Mouse (Mus musculus) kidney, embryonic 16.5 days (tissue): ENCODE measurements around the gene Gm10031. TPM values are rescaled to one million over a fixed set of nuclear protein-coding genes. Genes with fewer than 3 reads are reported as not detected.

Experiments
- ATAC-seq: fragments of 200-750 bp; cut with Nextera tagmentation; 2 replicates; pipeline ENCODE4 v1.8.0; 2017; ENCODE audit warnings: moderate TSS enrichment; ENCODE audit not compliant: low FRiP score, low TSS enrichment
- H3K27ac ChIP-seq: fragments of 300-500 bp; sonication (generic); 2 replicates; pipeline ENCODE4 v1.5.1; 2014; ENCODE audit warnings: low read length
- H3K27me3 ChIP-seq: fragments of 300-500 bp; sonication (generic); 2 replicates; pipeline ENCODE4 v1.6.1; 2014; ENCODE audit warnings: low read length, control low read depth, mixed read lengths; ENCODE audit not compliant: insufficient read depth
- H3K36me3 ChIP-seq: fragments of 300-500 bp; sonication (generic); 2 replicates; pipeline ENCODE4 v1.6.1; 2014; ENCODE audit warnings: low read length, control low read depth, mixed read lengths; ENCODE audit not compliant: insufficient read depth
- H3K4me1 ChIP-seq: fragments of 300-500 bp; sonication (generic); 2 replicates; pipeline ENCODE4 v1.6.1; 2014; ENCODE audit warnings: low read length, control low read depth, mixed read lengths; ENCODE audit not compliant: insufficient read depth
- H3K4me2 ChIP-seq: fragments of 300-500 bp; sonication (generic); replicated peaks from 2 replicates; pipeline ENCODE4 v1.6.1; 2014; ENCODE audit warnings: low read depth, low read length
- H3K4me3 ChIP-seq: fragments of 300-500 bp; sonication (generic); 2 replicates; pipeline ENCODE4 v1.5.1; 2014; ENCODE audit warnings: mild to moderate bottlenecking, low read length
- H3K9ac ChIP-seq: fragments of 300-500 bp; sonication (generic); replicated peaks from 2 replicates; pipeline ENCODE4 v1.6.1; 2014; ENCODE audit warnings: low read length
- H3K9me3 ChIP-seq: fragments of 300-500 bp; sonication (generic); 2 replicates; pipeline ENCODE4 v1.6.1; 2016; ENCODE audit warnings: low read length, control low read depth
- WGBS: fragments of 180-500 bp; shearing (Covaris S2); extraction: QIAGEN DNeasy Blood & Tissue Kit; methylation state at CpG from one replicate; pipeline ENCODE4 v1.1.7; 2014; 5-methylcytosine and 5-hydroxymethylcytosine counted together
- polyA plus RNA-seq: library from polyadenylated mRNA; unstranded; fragments of >200 nt; fragmentation: Nextera tagmentation; extraction: Ambion mirVana; gene quantifications from 2 replicates; pipeline ENCODE4 v1.2.1, GENCODE M21; 2015

The Gm10031 gene
- polyA plus RNA-seq, 1 experiment from 2014 or later: 0.35 TPM

DNA sequence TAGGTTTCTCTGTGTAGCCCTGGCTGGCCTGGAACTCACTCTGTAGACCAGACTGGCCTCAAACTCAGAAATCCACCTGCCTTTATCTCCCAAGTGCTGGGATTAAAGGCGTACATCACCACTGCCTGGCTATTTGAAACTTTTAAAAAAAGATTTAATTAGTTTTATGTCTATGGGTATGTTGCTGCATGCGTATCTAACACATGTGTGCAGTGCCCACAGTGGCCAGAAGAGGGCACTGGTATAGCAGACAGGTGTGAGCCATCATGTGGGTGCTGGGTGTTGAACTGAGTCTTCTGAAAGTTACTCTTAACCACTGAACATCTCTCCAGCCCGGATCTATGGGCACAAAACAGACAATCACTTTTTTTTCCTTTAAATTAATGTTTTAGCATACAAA is 42.3 kb downstream of the Gm10031 start:
- Histone ChIP-seq H3K36me3 (no peaks in the 10 kb centered on the region), H3K9me3 (no peaks in the 10 kb centered on the region), H3K9ac (no peak overlapping the region), H3K4me3 (no peak overlapping the region), H3K4me1 (0 out of 2 replicates have a peak, but pooled peaks cover 4% of the 10 kb centered on the region), H3K4me2 (no peak overlapping the region), H3K27ac (no peak overlapping the region), H3K27me3 (no peaks in the 10 kb centered on the region)
- no peak for ATAC-seq
- WGBS: 96% methylated on average over 3 of the region's 3 CpGs

DNA sequence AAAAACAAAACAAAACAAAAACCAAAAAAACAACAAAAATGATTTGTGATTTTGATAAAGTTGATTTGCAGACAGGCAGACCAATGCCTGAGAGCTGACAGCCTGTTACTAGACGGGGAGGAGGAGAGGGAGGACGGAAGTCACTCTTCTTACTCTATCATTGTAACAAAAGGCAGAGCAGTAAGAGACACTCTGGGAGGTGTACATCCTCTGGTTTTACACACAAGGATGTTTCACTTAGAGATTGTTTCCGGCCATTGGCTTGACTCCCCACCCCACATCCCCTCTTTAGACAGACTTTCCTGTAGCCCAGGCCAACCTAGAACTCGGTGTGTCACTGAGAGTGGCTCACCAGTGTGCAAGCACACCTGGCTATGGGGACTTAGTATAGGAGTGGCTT is 45.8 kb downstream of the Gm10031 start:
- ATAC-seq: no peak
- no peak overlapping the region for H3K4me3 ChIP-seq
- no peak overlapping the region for H3K9ac ChIP-seq
- 0 out of 2 replicates have a peak, but pooled peaks cover 4% of the 10 kb centered on the region for H3K4me1 ChIP-seq
- no peak overlapping the region for H3K27ac ChIP-seq
- H3K4me2 ChIP-seq: no peak overlapping the region
- no peaks in the 10 kb centered on the region for H3K27me3 ChIP-seq
- H3K9me3 ChIP-seq: no peaks in the 10 kb centered on the region
- 80% methylated on average over 4 of the region's 4 CpGs for WGBS
- H3K36me3 ChIP-seq: no peaks in the 10 kb centered on the region

DNA sequence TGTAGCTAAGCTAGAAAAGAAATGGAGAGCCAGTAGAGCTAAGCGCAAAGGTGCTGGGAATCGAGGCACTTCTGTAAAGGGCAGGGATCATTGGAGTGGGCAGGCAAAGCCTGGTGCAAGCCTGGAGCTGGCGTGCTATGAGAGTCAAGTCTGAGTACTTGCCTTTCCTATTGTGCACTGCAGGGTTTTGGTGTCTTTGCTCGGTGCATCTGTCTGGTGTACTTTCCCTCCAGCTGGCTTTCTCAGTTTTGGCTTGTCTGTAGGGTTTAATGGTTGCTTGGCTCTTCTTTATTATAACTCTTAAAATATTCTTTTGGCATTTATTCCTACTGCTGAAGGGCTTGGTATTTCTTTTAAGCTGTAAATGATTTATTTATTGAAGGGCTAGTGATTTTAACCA is 49.1 kb downstream of the Gm10031 start:
- H3K9me3 ChIP-seq: no peaks in the 10 kb centered on the region
- H3K4me1 ChIP-seq: no peaks in the 10 kb centered on the region
- H3K9ac ChIP-seq: no peak overlapping the region
- H3K4me2 ChIP-seq: no peak overlapping the region
- H3K4me3 ChIP-seq: no peak overlapping the region
- H3K27me3 ChIP-seq: no peaks in the 10 kb centered on the region
- ATAC-seq: no peak
- 83% methylated on average over 4 of the region's 4 CpGs for WGBS
- no peaks in the 10 kb centered on the region for H3K36me3 ChIP-seq
- H3K27ac ChIP-seq: no peak overlapping the region

Other genes with a start within 250 kb of the Gm10031 start
- gene Tdrd5, start 220.3 kb upstream of the Gm10031 start, polyA plus RNA-seq: 3.4 and 3.8 TPM in 2 replicates
- gene Nphs2, start 213.3 kb upstream of the Gm10031 start, polyA plus RNA-seq: 45.4 and 53.3 TPM in 2 replicates
- gene Gm2000, start 158.0 kb upstream of the Gm10031 start, polyA plus RNA-seq: 847 and 848 TPM in 2 replicates
- gene Axdnd1, start 102.9 kb upstream of the Gm10031 start, polyA plus RNA-seq: 0.30 and 0.36 TPM in 2 replicates
- 44.9 and 46.1 TPM in 2 replicates for gene Soat1, start 49.7 kb upstream of the Gm10031 start, polyA plus RNA-seq
- gene Abl2, start 34.8 kb downstream of the Gm10031 start, polyA plus RNA-seq: 4.0 and 5.0 TPM in 2 replicates
- 19.5 and 19.6 TPM in 2 replicates for gene Tor3a, start 150.3 kb downstream of the Gm10031 start, polyA plus RNA-seq
- gene Fam20b, start 195.1 kb downstream of the Gm10031 start, polyA plus RNA-seq: 29.8 and 36.6 TPM in 2 replicates